Comparison of ENCODE assay signal across 19 mouse cellular contexts in genomic region chr6:141246391-141246790, GRCm38 (mm10). TPM values are rescaled to one million over a fixed set of nuclear protein-coding genes. Genes with fewer than 3 reads are reported as not detected.
A peak's percentile ranks its signal among the peaks of the same experiment; 100 is the strongest.
DNase-seq lines count a peak whose midpoint lies in the region; ATAC-seq and TF ChIP-seq lines count a peak whose summit lies in the region.
"Had no signal": no experiment of that assay in that cellular context is flagged by ENCODE, and none has a peak within 500 bp of the region (broad histone marks: within the 10 kb centered on the region; RNA-seq: fewer than 3 reads in every experiment).

No protein-coding gene starts in this region.

- no peak overlapping the region for H3K9ac ChIP-seq in hindbrain, embryonic 16.5 days (ENCODE audit: low read depth, low read length)
- no peak overlapping the region for H3K9ac ChIP-seq in stomach, postnatal 0 days (ENCODE audit: low read length)
- H3K9ac ChIP-seq: forebrain, postnatal 0 days; heart, embryonic 15.5 days; liver, embryonic 14.5 days; lung, embryonic 15.5 days had no signal

- ATAC-seq in hindbrain, embryonic 16.5 days = peak; percentile 52; the same call in 1 of the 2 replicates
- no peak for ATAC-seq in stomach, postnatal 0 days (ENCODE audit: low FRiP score, low TSS enrichment)
- ATAC-seq: forebrain, postnatal 0 days had no signal

- no peak overlapping the region for H3K4me2 ChIP-seq in hindbrain, embryonic 16.5 days (ENCODE audit: low read length)
- no peak overlapping the region for H3K4me2 ChIP-seq in stomach, postnatal 0 days (replicated peaks; ENCODE audit: low read depth)
- H3K4me2 ChIP-seq: heart, embryonic 15.5 days; lung, embryonic 15.5 days had no signal

- no peak for DNase-seq in hindbrain, embryonic 10.5 days (ENCODE audit: low spot score)
- DNase-seq in brain, adult 2 months (ENCODE audit: low read depth, low spot score) = peak; percentile 90
- DNase-seq in brain, embryonic 14.5 days (ENCODE audit: low read depth) = peak; percentile 68
- DNase-seq in cerebellum, adult 9-10 months = peak; percentile 87
- DNase-seq in stomach, postnatal 0 days (ENCODE audit: low spot score) = no peak
- DNase-seq in thymus, postnatal 0 days (ENCODE audit: low spot score) = no peak
- no peak for DNase-seq in thymus, adult 18-20 months
- DNase-seq: adrenal gland, adult 2 months; forebrain, postnatal 0 days; heart, postnatal 4 days; kidney, adult 18-20 months; kidney, postnatal 14 days; lung, postnatal 4 days had no signal

- H3K9me3 ChIP-seq in hindbrain, embryonic 16.5 days (ENCODE audit: control insufficient read depth, low read length) = no peaks in the 10 kb centered on the region
- H3K9me3 ChIP-seq in hindbrain, embryonic 10.5 days = no peaks in the 10 kb centered on the region
- no peaks in the 10 kb centered on the region for H3K9me3 ChIP-seq in stomach, postnatal 0 days (ENCODE audit: control insufficient read depth, low read length)
- H3K9me3 ChIP-seq: embryonic facial prominence, embryonic 10.5 days; heart, embryonic 15.5 days; lung, embryonic 15.5 days had no signal

- no peak for TF ChIP-seq CTCF in brain, embryonic 14.5 days (IDR thresholded peaks at IDR 0.05; ENCODE audit: borderline replicate concordance, extremely low read depth, insufficient read depth, insufficient read length)
- TF ChIP-seq CTCF in stomach, postnatal 0 days (IDR thresholded peaks at IDR 0.05; ENCODE audit: low read depth) = no peak

- peaks cover 4% of the 10 kb centered on the region; the same call in 1 of the 2 replicates for H3K4me1 ChIP-seq in hindbrain, embryonic 16.5 days (ENCODE audit: control insufficient read depth, insufficient read depth, low read depth, low read length)
- H3K4me1 ChIP-seq in hindbrain, embryonic 10.5 days (replicated peaks) = peaks cover 22% of the 10 kb centered on the region
- no peaks in the 10 kb centered on the region for H3K4me1 ChIP-seq in stomach, postnatal 0 days (replicated peaks; ENCODE audit: control insufficient read depth, insufficient read depth)
- H3K4me1 ChIP-seq: heart, embryonic 15.5 days had no signal

- TF ChIP-seq POLR2A in brain, embryonic 14.5 days (IDR thresholded peaks at IDR 0.05; ENCODE audit: borderline replicate concordance, extremely low read depth, insufficient read depth, insufficient read length, poor library complexity, severe bottlenecking) = no peak

- no peak for TF ChIP-seq EP300 in stomach, postnatal 0 days (optimal IDR thresholded peaks at IDR 0.05)

- H3K27me3 ChIP-seq in hindbrain, embryonic 16.5 days (replicated peaks; ENCODE audit: control insufficient read depth, insufficient read depth, low read length) = no peaks in the 10 kb centered on the region; the same call in 1 of the 2 replicates
- H3K27me3 ChIP-seq in hindbrain, embryonic 10.5 days (ENCODE audit: insufficient read depth, poor library complexity, severe bottlenecking) = peaks cover 39% of the 10 kb centered on the region
- peaks cover 3% of the 10 kb centered on the region; the same call in 1 of the 2 replicates for H3K27me3 ChIP-seq in stomach, postnatal 0 days (ENCODE audit: control insufficient read depth, insufficient read depth, low read length)
- H3K27me3 ChIP-seq: heart, embryonic 15.5 days had no signal

- WGBS in hindbrain, embryonic 16.5 days = 51% methylated on average over 6 of the region's 6 CpGs
- 76% methylated on average over 6 of the region's 6 CpGs for WGBS in hindbrain, embryonic 10.5 days
- 71% methylated on average over 6 of the region's 6 CpGs for WGBS in stomach, postnatal 0 days

- no peak overlapping the region for H3K4me3 ChIP-seq in hindbrain, embryonic 16.5 days (ENCODE audit: low read length)
- no peak overlapping the region for H3K4me3 ChIP-seq in hindbrain, embryonic 10.5 days
- H3K4me3 ChIP-seq in stomach, postnatal 0 days (ENCODE audit: low read depth, low read length) = no peak overlapping the region
- H3K4me3 ChIP-seq: embryonic facial prominence, embryonic 10.5 days; heart, adult 2 months; heart, embryonic 15.5 days; lung, embryonic 15.5 days had no signal

- H3K36me3 ChIP-seq in hindbrain, embryonic 16.5 days (ENCODE audit: control insufficient read depth, insufficient read depth, low read length) = no peaks in the 10 kb centered on the region
- no peaks in the 10 kb centered on the region for H3K36me3 ChIP-seq in hindbrain, embryonic 10.5 days
- no peaks in the 10 kb centered on the region; the same call in 1 of the 2 replicates for H3K36me3 ChIP-seq in stomach, postnatal 0 days (ENCODE audit: control insufficient read depth, insufficient read depth, low read length)
- H3K36me3 ChIP-seq: embryonic facial prominence, embryonic 10.5 days; heart, embryonic 15.5 days; lung, embryonic 15.5 days had no signal

- H3K27ac ChIP-seq in hindbrain, embryonic 16.5 days (ENCODE audit: low read depth, low read length) = no peak overlapping the region
- no peak overlapping the region for H3K27ac ChIP-seq in hindbrain, embryonic 10.5 days
- no peak overlapping the region for H3K27ac ChIP-seq in stomach, postnatal 0 days (replicated peaks)
- H3K27ac ChIP-seq: embryonic facial prominence, embryonic 10.5 days; heart, adult 2 months; heart, embryonic 15.5 days; liver, embryonic 14.5 days; lung, embryonic 15.5 days had no signal

RNA-seq across cellular contexts. Expression of gene Pde3a, which starts 2.7 kb away (rescaled TPM):
- polyA plus RNA-seq in hindbrain, embryonic 16.5 days (2015; fragmentation: Nextera tagmentation; extraction: Ambion mirVana) = 2.1 and 2.3 TPM in 2 replicates
- 1.1 TPM in 2 replicates for polyA plus RNA-seq in hindbrain, embryonic 10.5 days (2016; fragmentation: Nextera tagmentation; extraction: Ambion mirVana)
- polyA plus RNA-seq in brain, embryonic 14.5 days (2012; rRNA removed) = 1.2 and 2.7 TPM in 2 replicates
- polyA plus RNA-seq in stomach, postnatal 0 days (2015; fragmentation: Nextera tagmentation; extraction: Ambion mirVana) = 4.0 and 4.1 TPM in 2 replicates
- polyA plus RNA-seq in thymus, postnatal 0 days (2015; fragmentation: Nextera tagmentation; extraction: Ambion mirVana) = 0.46 and 0.61 TPM in 2 replicates

Comparison
In these comparisons a context has a peak if more than half of its experiments do, and no peak if none do; other contexts are left out.
1. DNase-seq: peak in brain, adult 2 months (single experiment), brain, embryonic 14.5 days (single experiment) and cerebellum, adult 9-10 months (single experiment); none in hindbrain, embryonic 10.5 days (single experiment), stomach, postnatal 0 days (single experiment), thymus, postnatal 0 days (single experiment) and thymus, adult 18-20 months (0 of 2).